Mouse (Mus musculus) ovary, postnatal 10 days (tissue): ENCODE measurements around the gene Exoc7.
A peak's percentile ranks its signal among the peaks of the same experiment; 100 is the strongest.
"Not testable (repeated sequence)": the region's sequence is repeated elsewhere in the genome, so short reads cannot be mapped to it uniquely, and the experiment has no call there.

Experiments
- DNase-seq: peaks from one replicate; pipeline ENCODE4 v3.0.0; 2022; ENCODE audit warnings: low spot score

Exoc7 gene

GRCm38 (mm10) chr11:116277184-116277583 is 29.8 kb downstream of the Exoc7 start:
- not testable (repeated sequence) for DNase-seq

- peak; percentile 89 for DNase-seq
Measured at GRCm38 (mm10) chr11:116274045-116274666, 32.9 kb downstream of the Exoc7 start, which contains the start of gene Srp68. Gene Srp68, minus strand, starts transcription at chr11:116274217.

GRCm38 (mm10) chr11:116273469-116274044 is 33.5 kb downstream of the Exoc7 start:
- DNase-seq = no peak

- no peak for DNase-seq
Measured at GRCm38 (mm10) chr11:116272589-116273468, 34.2 kb downstream of the Exoc7 start.

GRCm38 (mm10) chr11:116269560-116269959 is 37.5 kb downstream of the Exoc7 start:
- no peak for DNase-seq

- DNase-seq = no peak
Measured at GRCm38 (mm10) chr11:116268313-116268712, 38.7 kb downstream of the Exoc7 start.

- no peak for DNase-seq
Measured at GRCm38 (mm10) chr11:116267637-116268036, 39.4 kb downstream of the Exoc7 start.

GRCm38 (mm10) chr11:116265850-116266249 is 41.2 kb downstream of the Exoc7 start:
- DNase-seq = no peak

- no peak for DNase-seq
Measured at GRCm38 (mm10) chr11:116265352-116265751, 41.7 kb downstream of the Exoc7 start.

GRCm38 (mm10) chr11:116260259-116260658 is 46.8 kb downstream of the Exoc7 start:
- no peak for DNase-seq

GRCm38 (mm10) chr11:116259461-116259860 is 47.6 kb downstream of the Exoc7 start:
- DNase-seq = no peak

GRCm38 (mm10) chr11:116255982-116256675 is 50.9 kb downstream of the Exoc7 start:
- DNase-seq = no peak

- no peak for DNase-seq
Measured at GRCm38 (mm10) chr11:116255090-116255981, 51.7 kb downstream of the Exoc7 start.

- no peak for DNase-seq
Measured at GRCm38 (mm10) chr11:116254627-116255026, 52.4 kb downstream of the Exoc7 start.

- no peak for DNase-seq
Measured at GRCm38 (mm10) chr11:116253076-116253600, 53.9 kb downstream of the Exoc7 start.

- DNase-seq = no peak
Measured at GRCm38 (mm10) chr11:116250898-116251297, 56.1 kb downstream of the Exoc7 start.

GRCm38 (mm10) chr11:116247502-116248222 is 59.4 kb downstream of the Exoc7 start:
- no peak for DNase-seq

GRCm38 (mm10) chr11:116245616-116246015 is 61.4 kb downstream of the Exoc7 start:
- no peak for DNase-seq

- no peak for DNase-seq
Measured at GRCm38 (mm10) chr11:116244580-116244979, 62.5 kb downstream of the Exoc7 start.

GRCm38 (mm10) chr11:116241744-116242235 is 65.2 kb downstream of the Exoc7 start:
- DNase-seq = no peak
